Mouse (Mus musculus) frontal cortex, postnatal 25 days (tissue): Measurements from ENCODE around the gene Abcd4.

Source experiments
- DNase-seq, 2 experiments: peaks; one replicate each; pipeline ENCODE4 v3.0.0; 2022; ENCODE audit warnings: low spot score in 2 of 2

Gene Abcd4

DNA sequence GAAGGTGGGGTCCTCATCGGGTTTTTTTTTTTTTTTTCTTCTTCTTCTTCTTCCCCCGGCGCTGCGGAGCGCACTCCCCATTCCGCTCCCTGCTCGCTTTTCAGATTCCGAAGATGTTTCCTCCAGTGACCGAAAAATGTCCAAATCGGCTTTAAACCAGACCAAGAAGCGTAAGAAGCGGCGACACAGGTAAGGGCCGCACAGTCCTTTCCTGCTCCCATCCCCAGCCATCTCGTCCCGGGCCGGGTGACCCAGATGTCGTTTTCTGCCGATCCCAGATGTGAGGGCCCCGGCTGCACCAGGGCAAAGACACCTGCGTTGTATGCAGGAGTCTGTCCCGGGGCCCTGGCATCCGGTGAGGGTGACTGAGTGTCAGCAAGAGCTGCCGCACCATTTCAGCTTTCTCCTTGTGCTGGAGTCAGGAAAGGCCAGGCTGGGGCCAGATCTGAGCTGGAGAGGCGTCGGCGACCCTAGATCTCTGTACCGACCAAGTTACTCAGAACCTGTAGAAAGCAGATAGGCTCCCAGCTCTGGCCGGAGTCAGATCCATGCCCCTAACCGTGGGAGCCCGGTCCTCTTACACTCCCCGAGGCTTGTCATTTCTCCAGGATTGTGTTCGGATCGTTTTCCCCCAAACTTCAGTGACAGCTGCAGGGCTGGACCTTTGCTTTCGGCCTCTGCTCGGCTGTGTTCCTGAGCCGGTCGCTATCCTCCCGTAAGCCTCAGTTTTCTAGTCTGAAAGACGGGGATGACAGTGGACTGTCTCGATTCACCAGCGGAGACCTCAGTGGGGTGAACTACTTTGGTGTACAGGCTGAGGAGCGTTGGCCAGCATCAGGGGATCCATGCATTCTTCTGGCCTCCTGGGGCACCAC lies 45.5 kb downstream of the Abcd4 start:
- no peak for DNase-seq

DNA sequence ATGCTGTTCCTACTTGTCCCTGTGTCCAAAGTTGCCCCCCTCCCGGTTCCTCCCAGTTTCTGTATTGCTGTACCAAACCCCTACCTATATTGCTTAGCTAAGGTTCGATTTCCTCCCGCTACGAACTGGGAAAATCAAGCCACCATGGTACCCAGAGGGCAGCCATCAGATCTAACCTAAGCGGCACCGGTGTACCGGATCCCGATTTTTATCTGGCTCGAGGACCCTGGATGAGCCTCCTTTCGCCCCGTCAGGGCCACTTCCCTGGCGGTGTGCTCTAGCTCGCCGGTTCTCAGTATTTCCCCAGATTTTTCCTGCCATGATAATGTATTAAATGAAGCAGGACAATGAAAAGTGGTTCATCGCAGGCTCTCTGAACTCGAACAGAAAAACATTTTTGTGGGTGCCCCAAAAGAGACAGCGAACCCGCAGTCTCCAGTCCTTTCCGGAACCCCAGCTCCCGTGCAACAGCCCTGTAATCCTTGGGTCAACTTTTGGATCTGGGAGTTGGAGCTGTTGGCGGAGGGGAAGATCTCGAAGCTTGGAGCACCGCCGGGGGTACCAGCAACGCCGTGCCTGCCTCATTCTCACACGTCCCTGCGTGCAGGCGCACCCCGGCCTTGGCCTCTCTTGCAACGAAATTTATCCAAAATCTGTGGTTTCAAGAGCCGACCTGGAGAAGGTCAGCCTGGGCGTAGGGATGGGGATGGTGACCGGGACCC lies 46.4 kb downstream of the Abcd4 start:
- no peak for DNase-seq

DNA sequence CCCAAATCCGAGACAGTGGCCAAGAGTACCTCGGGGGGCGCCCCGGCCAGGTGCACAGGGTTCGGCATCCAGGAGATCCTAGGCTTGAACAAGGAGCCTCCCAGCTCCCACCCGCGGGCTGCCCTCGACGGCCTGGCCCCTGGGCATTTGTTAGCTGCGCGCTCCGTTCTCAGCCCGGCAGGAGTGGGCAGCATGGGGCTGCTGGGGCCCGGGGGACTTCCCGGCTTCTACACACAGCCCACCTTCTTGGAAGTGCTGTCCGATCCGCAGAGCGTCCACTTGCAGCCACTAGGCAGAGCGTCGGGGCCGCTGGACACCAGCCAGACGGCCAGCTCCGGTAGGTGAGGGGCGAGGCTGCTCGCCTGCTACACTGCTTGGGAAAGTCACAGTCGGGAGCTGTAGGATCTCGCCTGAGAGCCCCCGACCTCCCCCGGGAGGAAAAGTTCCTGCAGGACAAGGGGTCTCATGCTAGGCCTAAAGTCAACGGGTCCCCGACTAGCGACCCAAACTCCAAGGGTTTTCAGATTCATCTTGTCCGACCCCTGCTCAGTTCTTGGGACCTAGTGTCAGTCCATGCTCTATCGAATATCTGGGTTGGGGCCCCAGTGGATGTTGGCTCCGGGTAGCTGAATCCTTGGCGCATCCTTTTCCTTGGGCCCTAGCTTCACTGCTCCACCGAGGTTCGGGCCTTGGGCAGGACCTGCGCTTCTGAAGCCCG lies 47.1 kb downstream of the Abcd4 start:
- no peak for DNase-seq

DNA sequence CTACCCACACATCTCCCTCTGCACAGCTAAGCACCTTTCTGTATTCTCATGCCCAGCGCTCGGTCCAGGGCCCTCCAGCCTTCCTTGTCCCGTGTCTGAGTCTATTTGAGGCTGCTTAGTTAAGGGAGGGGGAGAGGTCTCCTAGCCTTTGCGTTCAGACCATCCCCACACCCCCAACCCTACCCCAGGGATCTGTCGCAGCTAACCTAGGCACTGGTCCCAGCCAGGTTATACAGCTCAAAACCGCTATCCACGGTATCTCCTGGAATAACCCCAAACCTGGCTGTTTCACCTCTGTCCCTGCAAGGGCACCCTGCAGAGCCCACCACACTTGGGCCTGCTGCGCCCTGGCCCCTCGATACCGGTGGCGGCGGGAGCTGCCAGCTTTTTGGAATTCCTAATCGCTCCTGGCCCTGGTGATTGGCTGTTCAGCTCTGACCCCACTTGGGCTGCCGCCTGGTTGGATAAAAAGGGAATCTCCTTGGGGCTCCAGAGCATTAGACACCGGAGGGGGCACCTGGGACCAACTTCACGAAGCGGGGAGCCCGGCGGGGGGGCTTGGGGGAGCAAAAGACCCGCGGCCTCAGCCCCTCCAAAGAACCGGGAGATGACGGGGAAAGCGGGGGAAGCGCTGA lies 47.8 kb downstream of the Abcd4 start, which contains the start of gene Vsx2:
Gene Vsx2, plus strand, starts transcription at position 427 of the 635 bp plus-strand sequence.
- DNase-seq: no peak

DNA sequence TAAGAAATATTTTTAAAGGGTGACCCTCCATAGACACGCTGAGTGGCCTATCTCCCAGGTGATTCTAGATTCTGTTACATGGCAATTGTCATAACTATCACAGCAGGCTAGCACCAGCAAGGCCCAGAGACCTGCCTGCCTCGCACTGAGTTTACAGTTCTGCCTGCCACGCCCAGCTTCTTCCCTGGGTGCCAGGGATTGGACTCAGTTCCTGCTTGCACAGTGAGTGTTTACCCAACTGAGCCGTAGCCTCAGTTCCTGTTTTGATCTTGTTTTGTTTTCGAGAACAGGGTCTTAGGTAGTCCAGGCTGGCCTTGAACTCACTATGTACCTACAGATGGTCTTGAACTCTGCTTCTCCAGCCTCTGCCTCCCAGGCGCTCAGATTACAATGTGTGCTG lies 49.6 kb downstream of the Abcd4 start:
- no peak for DNase-seq

DNA sequence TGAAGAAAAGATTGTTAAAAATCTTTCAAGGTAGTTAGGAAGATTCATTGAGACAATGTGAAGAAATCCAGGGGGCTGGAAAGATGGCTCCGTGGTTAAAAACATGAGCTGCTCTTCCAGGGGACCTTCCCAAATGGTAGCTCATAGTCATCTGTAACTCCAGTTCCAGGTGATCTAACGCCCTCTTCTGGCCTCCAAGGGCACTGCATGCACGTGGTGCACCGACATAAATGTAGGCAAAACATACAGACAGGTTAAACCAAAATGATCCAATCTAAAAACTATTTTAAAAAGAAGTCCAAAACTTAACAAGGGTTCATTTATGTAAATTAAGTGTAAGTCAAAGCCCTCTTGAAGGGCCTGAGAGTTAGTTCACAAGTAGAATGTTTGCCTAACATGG lies 54.7 kb downstream of the Abcd4 start:
- DNase-seq: no peak

DNA sequence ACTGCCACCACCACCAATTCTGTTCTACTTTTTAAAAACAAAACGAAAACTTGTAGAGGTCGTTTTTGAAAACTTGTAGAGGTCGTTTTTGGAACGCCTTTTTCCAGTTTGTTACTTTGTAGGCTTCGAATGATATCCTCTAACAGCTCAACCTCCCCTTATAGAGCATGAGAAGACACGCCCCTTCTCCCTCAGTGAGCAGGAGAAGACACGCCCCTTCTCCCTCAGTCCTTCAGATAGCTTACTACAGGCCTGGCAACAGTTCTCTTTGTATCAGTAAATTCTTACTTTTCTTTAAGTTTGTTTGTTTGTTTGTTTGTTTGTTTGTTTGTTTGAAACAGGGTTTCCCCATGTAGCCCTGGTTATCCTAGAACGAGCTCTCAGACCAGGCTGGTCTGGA lies 62.0 kb downstream of the Abcd4 start:
- DNase-seq: no peak
